Mouse (Mus musculus): Measurements from ENCODE around the gene Ifitm10. TPM values are rescaled to one million over a fixed set of nuclear protein-coding genes. Genes with fewer than 3 reads are reported as not detected.

The Ifitm10 gene
- polyA plus RNA-seq, 1 experiment from 2014 or later = 2.5 TPM

DNA sequence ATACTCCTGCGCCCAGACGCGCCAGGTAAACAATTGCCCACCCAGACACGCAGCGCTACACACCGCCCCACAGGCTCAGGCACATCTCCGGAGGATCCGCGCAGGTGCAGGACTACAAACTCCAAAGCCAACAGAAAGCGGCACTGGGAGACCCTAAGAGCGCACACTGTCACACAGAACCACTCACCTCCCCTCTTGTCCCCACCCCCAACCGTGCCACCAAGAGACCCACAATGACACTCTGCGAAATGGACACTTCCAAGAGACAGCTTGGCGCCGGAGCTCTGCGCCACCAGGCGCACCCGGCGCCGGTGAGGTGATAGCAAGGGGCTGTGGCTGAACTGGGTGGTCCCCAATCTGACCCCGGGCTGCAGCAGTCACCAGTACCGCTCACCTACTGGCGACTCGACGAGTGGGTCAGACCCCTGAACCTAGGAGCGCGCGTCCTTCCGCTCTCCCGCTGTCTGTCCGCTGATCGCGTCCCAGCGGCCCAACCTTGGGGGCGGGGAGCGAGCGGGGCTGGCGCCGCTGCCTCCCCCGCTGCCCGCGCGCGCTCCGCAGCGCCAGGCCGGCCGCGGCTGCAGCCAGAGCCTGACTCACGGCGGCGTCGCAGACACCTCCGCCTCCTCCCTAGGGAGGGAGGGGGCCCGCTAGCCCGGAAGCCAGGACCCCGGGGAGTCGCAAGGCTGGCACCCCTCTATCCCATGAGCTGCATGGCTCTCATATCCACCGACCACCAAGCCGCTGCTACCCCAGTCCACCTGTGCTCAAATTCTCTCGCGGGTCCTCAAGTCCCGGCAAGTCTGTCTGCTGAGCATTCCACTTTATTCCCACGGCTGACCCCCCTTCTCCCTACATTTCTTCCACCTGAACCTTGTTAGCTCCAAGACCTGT lies 1.5 kb downstream of the Ifitm10 start:
- peak overlapping the region; percentile 58 for H3K9ac ChIP-seq (replicated peaks; ENCODE audit: low read length)
- H3K4me3 ChIP-seq (ENCODE audit: low read length) = peak overlapping the region; percentile 53
- 1% methylated on average over 59 of the region's 64 CpGs for WGBS
- no peaks in the 10 kb centered on the region for H3K9me3 ChIP-seq (ENCODE audit: low read length)
- no peak overlapping the region for H3K27ac ChIP-seq (ENCODE audit: low read length)
- peaks cover 19% of the 10 kb centered on the region for H3K4me1 ChIP-seq (ENCODE audit: insufficient read depth, low read length)
- peaks cover 15% of the 10 kb centered on the region for H3K36me3 ChIP-seq (ENCODE audit: insufficient read depth, low read length)
- H3K4me2 ChIP-seq (replicated peaks; ENCODE audit: low read depth, low read length) = peak overlapping the region; percentile 92
- peak; percentile 43 for ATAC-seq (ENCODE audit: low FRiP score, low TSS enrichment)
- peaks cover 15% of the 10 kb centered on the region for H3K27me3 ChIP-seq (ENCODE audit: insufficient read depth, low read length)

DNA sequence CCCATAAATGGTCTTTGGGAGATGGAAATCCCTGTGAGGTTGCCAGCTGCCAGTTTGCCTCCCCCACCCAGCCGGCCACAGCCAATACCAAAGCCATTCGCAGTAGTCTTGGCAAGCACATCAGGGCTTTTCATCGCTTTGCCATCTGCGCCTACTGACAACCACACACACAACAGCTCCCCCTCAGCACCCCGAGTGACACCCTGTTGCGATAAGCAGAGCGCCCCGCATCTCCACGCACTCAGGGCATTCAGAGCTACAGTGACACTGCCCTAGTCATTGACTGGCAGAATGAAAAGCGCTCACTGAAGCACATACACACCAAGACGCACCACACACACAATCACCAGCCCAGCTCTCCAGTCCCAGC lies 2.2 kb downstream of the Ifitm10 start:
- WGBS = 26% methylated on average over 11 of the region's 11 CpGs
- no peak overlapping the region for H3K27ac ChIP-seq (ENCODE audit: low read length)
- H3K36me3 ChIP-seq (ENCODE audit: insufficient read depth, low read length) = peaks cover 9% of the 10 kb centered on the region
- peaks cover 15% of the 10 kb centered on the region for H3K27me3 ChIP-seq (ENCODE audit: insufficient read depth, low read length)
- H3K9me3 ChIP-seq (ENCODE audit: low read length) = no peaks in the 10 kb centered on the region
- peak overlapping the region; percentile 92 for H3K4me2 ChIP-seq (replicated peaks; ENCODE audit: low read depth, low read length)
- H3K9ac ChIP-seq (replicated peaks; ENCODE audit: low read length) = peak overlapping the region; percentile 58; the same call in 1 of the 2 replicates
- peak overlapping the region; percentile 53 for H3K4me3 ChIP-seq (ENCODE audit: low read length)
- H3K4me1 ChIP-seq (ENCODE audit: insufficient read depth, low read length) = peaks cover 19% of the 10 kb centered on the region
- ATAC-seq (ENCODE audit: low FRiP score, low TSS enrichment) = no peak

DNA sequence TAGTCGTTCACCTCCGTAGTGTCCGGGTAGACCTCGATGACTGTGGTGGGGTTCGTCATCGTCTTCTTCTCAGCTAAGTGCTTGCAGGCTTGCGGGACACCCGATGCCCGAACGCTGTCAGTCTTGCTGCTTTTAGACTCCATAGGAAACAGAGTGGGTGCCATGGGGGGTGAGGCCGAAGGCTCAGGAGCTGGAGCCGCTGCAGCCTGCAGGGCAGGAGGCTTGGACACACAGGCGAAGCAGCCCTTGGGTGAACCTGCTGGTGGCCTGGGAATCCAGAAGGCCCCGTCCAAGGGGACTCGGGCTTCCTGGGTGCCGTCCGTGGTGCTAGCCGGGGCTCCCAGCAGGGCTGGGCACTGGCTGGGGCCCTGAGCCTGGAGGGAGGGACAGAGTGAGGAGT lies 2.6 kb downstream of the Ifitm10 start:
- Histone ChIP-seq H3K9ac (replicated peaks; ENCODE audit: low read length) (no peak overlapping the region), H3K27me3 (ENCODE audit: insufficient read depth, low read length) (peaks cover 15% of the 10 kb centered on the region), H3K4me3 (ENCODE audit: low read length) (no peak overlapping the region; the same call in 1 of the 2 replicates), H3K36me3 (ENCODE audit: insufficient read depth, low read length) (peaks cover 5% of the 10 kb centered on the region), H3K4me2 (replicated peaks; ENCODE audit: low read depth, low read length) (0 out of 2 replicates have a peak overlapping the region, but pooled peaks have one; percentile 92), H3K27ac (ENCODE audit: low read length) (no peak overlapping the region), H3K4me1 (ENCODE audit: insufficient read depth, low read length) (peaks cover 19% of the 10 kb centered on the region), H3K9me3 (ENCODE audit: low read length) (no peaks in the 10 kb centered on the region)
- WGBS = 82% methylated on average over 18 of the region's 18 CpGs
- ATAC-seq (ENCODE audit: low FRiP score, low TSS enrichment) = no peak

DNA sequence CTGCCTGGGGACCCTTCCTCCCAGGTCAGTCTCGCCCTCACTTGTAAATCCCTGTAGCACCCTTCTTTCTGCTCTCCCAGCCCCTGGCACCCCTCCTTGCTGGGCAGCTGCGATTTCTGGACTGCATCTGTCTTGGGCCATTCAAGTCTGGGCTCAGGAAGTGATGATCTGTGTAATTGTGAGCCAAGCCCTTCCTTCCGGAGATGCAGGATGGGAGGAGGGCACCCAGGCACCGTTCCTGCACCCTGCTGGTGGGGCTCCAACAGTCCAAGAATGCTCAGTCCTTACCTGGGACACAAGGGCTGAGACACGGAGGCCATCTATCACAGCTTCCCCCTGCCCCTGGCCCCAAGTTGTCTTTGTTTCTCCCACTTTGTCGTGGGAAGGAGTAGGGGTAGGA lies 3.7 kb downstream of the Ifitm10 start:
- no peak overlapping the region for H3K4me2 ChIP-seq (replicated peaks; ENCODE audit: low read depth, low read length)
- ATAC-seq (ENCODE audit: low FRiP score, low TSS enrichment) = no peak
- H3K9ac ChIP-seq (replicated peaks; ENCODE audit: low read length) = no peak overlapping the region
- no peaks in the 10 kb centered on the region for H3K9me3 ChIP-seq (ENCODE audit: low read length)
- H3K27ac ChIP-seq (ENCODE audit: low read length) = no peak overlapping the region
- H3K4me1 ChIP-seq (ENCODE audit: insufficient read depth, low read length) = peaks cover 19% of the 10 kb centered on the region
- H3K4me3 ChIP-seq (ENCODE audit: low read length) = no peak overlapping the region
- H3K36me3 ChIP-seq (ENCODE audit: insufficient read depth, low read length) = no peaks in the 10 kb centered on the region
- peaks cover 15% of the 10 kb centered on the region for H3K27me3 ChIP-seq (ENCODE audit: insufficient read depth, low read length)
- 61% methylated on average over 6 of the region's 6 CpGs for WGBS

DNA sequence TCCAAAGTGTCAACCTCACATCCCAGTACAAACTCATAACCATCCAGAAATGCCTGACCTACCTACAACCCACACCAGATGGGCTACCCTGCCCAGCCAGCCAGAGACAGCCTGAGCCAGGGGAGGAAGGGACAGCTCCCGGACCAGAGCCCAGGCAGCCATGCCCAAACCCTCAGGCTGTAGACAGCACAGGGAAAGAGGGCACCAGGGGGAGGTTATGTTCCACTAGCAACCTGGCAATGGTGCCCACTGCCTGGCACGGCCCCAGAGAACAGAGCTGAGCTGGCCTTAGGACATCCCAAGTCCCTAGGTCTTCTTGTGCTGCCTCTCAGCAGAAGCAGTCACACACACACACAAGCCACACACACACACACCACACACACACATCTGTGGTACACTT lies 4.7 kb downstream of the Ifitm10 start:
- H3K9ac ChIP-seq (replicated peaks; ENCODE audit: low read length) = no peak overlapping the region
- H3K27ac ChIP-seq (ENCODE audit: low read length) = no peak overlapping the region
- 81% methylated on average over 2 of the region's 2 CpGs for WGBS
- no peaks in the 10 kb centered on the region for H3K9me3 ChIP-seq (ENCODE audit: low read length)
- no peaks in the 10 kb centered on the region for H3K36me3 ChIP-seq (ENCODE audit: insufficient read depth, low read length)
- H3K27me3 ChIP-seq (ENCODE audit: insufficient read depth, low read length) = peaks cover 15% of the 10 kb centered on the region
- H3K4me3 ChIP-seq (ENCODE audit: low read length) = no peak overlapping the region
- H3K4me2 ChIP-seq (replicated peaks; ENCODE audit: low read depth, low read length) = no peak overlapping the region
- no peak for ATAC-seq (ENCODE audit: low FRiP score, low TSS enrichment)
- peaks cover 16% of the 10 kb centered on the region for H3K4me1 ChIP-seq (ENCODE audit: insufficient read depth, low read length)

DNA sequence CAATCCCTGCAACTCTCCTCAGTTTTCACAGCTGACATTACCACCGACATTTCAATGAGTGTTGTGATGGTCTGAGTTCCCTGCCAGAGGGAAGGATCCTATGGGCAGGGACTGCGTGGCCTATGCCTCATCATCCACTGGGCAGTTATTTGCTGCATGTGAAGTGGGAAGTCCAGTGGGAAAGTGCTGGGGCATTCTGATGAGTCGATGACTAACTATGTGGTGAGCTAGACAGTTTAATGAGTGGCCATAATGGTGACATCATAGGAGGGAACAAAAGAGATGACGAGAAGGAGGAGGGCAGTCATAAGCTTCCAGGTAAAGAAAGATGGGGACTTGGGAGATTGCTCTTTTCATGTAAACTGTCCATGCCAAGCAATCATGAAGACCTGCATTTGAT lies 10.4 kb downstream of the Ifitm10 start:
- WGBS = 67% methylated on average over 4 of the region's 4 CpGs
- ATAC-seq (ENCODE audit: low FRiP score, low TSS enrichment) = no peak
- Histone ChIP-seq H3K27me3 (ENCODE audit: insufficient read depth, low read length) (no peaks in the 10 kb centered on the region), H3K9ac (replicated peaks; ENCODE audit: low read length) (no peak overlapping the region), H3K9me3 (ENCODE audit: low read length) (no peaks in the 10 kb centered on the region), H3K4me3 (ENCODE audit: low read length) (no peak overlapping the region), H3K27ac (ENCODE audit: low read length) (no peak overlapping the region), H3K36me3 (ENCODE audit: insufficient read depth, low read length) (no peaks in the 10 kb centered on the region), H3K4me1 (ENCODE audit: insufficient read depth, low read length) (no peaks in the 10 kb centered on the region), H3K4me2 (replicated peaks; ENCODE audit: low read depth, low read length) (no peak overlapping the region)

DNA sequence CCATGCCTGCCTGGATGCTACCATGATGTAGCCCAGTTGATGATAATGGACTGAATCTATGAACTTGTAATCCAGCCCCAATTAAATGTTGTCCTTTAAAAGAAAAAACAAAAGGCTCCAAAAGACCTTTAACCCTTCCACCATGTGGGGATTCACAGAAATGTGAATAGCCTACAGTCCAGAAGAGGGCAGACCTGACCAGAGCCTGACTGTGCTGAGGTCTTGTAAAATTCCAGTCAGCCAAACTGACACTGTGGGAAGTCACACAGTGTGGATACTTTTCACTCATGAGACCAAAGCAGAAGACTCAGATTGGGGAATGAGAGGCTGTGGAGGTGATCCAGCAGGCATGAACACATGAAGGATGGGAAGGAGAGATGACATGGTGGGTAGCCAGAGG lies 12.8 kb downstream of the Ifitm10 start:
- Histone ChIP-seq H3K36me3 (ENCODE audit: insufficient read depth, low read length) (no peaks in the 10 kb centered on the region), H3K27me3 (ENCODE audit: insufficient read depth, low read length) (no peaks in the 10 kb centered on the region), H3K4me1 (ENCODE audit: insufficient read depth, low read length) (no peaks in the 10 kb centered on the region), H3K4me2 (replicated peaks; ENCODE audit: low read depth, low read length) (no peak overlapping the region), H3K4me3 (ENCODE audit: low read length) (no peak overlapping the region), H3K9me3 (ENCODE audit: low read length) (no peaks in the 10 kb centered on the region), H3K27ac (ENCODE audit: low read length) (no peak overlapping the region), H3K9ac (replicated peaks; ENCODE audit: low read length) (no peak overlapping the region)
- no peak for ATAC-seq (ENCODE audit: low FRiP score, low TSS enrichment)

DNA sequence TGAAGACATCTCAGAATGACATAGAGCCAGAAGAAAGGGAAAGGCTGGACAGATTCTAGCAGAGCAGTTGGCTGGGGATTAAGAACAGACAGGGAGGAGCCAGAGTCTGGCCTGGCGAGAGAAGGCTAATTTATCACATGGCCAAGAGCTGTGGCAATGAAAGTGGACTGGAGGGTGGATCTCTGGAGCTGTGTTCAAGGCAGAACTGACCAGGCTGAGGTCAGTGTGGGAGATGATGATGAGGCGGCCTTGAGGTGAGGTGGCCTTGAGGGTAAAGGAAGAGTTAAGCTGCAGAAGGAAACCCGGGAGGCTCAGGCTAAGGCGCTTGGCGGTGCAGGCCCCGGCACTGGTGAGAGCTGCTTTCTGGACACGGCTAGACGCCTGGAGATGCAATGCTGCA lies 14.4 kb downstream of the Ifitm10 start:
- H3K4me1 ChIP-seq (ENCODE audit: insufficient read depth, low read length) = no peaks in the 10 kb centered on the region
- WGBS = 53% methylated on average over 8 of the region's 8 CpGs
- H3K4me3 ChIP-seq (ENCODE audit: low read length) = no peak overlapping the region
- no peak overlapping the region for H3K27ac ChIP-seq (ENCODE audit: low read length)
- H3K36me3 ChIP-seq (ENCODE audit: insufficient read depth, low read length) = no peaks in the 10 kb centered on the region
- no peak overlapping the region for H3K4me2 ChIP-seq (replicated peaks; ENCODE audit: low read depth, low read length)
- H3K27me3 ChIP-seq (ENCODE audit: insufficient read depth, low read length) = no peaks in the 10 kb centered on the region
- no peaks in the 10 kb centered on the region for H3K9me3 ChIP-seq (ENCODE audit: low read length)
- no peak for ATAC-seq (ENCODE audit: low FRiP score, low TSS enrichment)
- no peak overlapping the region for H3K9ac ChIP-seq (replicated peaks; ENCODE audit: low read length)

DNA sequence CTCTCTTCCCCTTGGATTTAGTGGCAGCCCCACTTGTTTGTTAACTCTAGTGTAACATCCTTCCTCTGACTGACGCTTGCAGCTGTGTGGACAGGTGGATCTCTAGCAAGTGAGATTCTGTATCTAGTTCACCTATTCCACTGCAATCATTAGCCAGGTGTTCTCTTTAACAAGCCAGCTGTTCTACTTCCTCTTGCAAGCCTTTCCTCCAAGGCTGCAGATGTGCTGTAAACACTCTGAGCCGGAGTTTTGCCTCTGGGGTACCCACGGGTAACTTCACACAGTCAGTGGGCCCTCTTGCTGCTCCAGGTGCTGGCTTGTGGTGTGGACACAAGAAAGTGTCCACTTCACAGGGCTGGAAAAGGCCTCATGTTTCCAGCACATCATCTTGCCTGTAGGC lies 16.0 kb downstream of the Ifitm10 start:
- Histone ChIP-seq H3K27ac (ENCODE audit: low read length) (no peak overlapping the region), H3K27me3 (ENCODE audit: insufficient read depth, low read length) (no peaks in the 10 kb centered on the region), H3K36me3 (ENCODE audit: insufficient read depth, low read length) (no peaks in the 10 kb centered on the region), H3K4me2 (replicated peaks; ENCODE audit: low read depth, low read length) (no peak overlapping the region), H3K9me3 (ENCODE audit: low read length) (no peaks in the 10 kb centered on the region), H3K4me1 (ENCODE audit: insufficient read depth, low read length) (no peaks in the 10 kb centered on the region), H3K9ac (replicated peaks; ENCODE audit: low read length) (no peak overlapping the region), H3K4me3 (ENCODE audit: low read length) (no peak overlapping the region)
- 80% methylated on average over 3 of the region's 3 CpGs for WGBS
- ATAC-seq (ENCODE audit: low FRiP score, low TSS enrichment) = no peak

DNA sequence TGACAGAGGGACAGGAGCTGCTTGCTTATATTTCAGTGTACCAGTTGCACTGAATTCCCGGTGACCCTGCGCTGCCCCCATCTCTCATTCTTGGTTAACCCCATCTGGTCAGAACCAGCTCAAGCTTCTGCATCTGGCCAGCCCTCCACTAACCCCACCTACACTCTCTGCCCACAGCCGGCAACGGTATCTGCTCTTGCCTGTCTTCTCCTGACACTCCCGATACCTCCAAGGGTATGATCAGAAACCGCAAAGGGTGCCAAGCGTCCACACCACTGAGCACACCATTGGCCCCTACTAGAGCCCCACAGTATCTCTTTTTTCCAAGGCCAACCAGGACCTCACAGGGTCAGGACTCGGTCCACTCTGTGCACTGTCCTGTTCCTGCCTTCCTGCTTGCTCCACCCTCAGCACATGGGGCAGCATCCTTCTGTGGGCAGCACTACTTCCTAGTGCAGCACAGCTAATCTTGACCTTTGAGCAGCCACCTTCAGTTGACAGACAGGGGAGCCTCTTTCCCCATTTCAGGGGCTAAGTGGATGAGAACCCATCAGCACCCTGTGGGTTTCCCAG lies 18.8 kb downstream of the Ifitm10 start:
- WGBS = 51% methylated on average over 8 of the region's 8 CpGs
- no peak for ATAC-seq (ENCODE audit: low FRiP score, low TSS enrichment)
- no peak overlapping the region for H3K27ac ChIP-seq (ENCODE audit: low read length)
- no peak overlapping the region for H3K9ac ChIP-seq (replicated peaks; ENCODE audit: low read length)
- no peaks in the 10 kb centered on the region for H3K27me3 ChIP-seq (ENCODE audit: insufficient read depth, low read length)
- no peaks in the 10 kb centered on the region for H3K9me3 ChIP-seq (ENCODE audit: low read length)
- H3K4me3 ChIP-seq (ENCODE audit: low read length) = no peak overlapping the region
- H3K4me2 ChIP-seq (replicated peaks; ENCODE audit: low read depth, low read length) = no peak overlapping the region
- H3K36me3 ChIP-seq (ENCODE audit: insufficient read depth, low read length) = no peaks in the 10 kb centered on the region
- H3K4me1 ChIP-seq (ENCODE audit: insufficient read depth, low read length) = peaks cover 4% of the 10 kb centered on the region; the same call in 1 of the 2 replicates
